Mouse (Mus musculus) cerebellum, postnatal 4 days (tissue): Measurements from ENCODE around the gene Gm11096.

Experiments
- DNase-seq, 2 experiments: peaks; one replicate each; pipeline ENCODE4 v3.0.0; 2022; ENCODE audit warnings: low spot score in 2 of 2, mixed read lengths in 1 of 2

Gm11096 gene

DNA sequence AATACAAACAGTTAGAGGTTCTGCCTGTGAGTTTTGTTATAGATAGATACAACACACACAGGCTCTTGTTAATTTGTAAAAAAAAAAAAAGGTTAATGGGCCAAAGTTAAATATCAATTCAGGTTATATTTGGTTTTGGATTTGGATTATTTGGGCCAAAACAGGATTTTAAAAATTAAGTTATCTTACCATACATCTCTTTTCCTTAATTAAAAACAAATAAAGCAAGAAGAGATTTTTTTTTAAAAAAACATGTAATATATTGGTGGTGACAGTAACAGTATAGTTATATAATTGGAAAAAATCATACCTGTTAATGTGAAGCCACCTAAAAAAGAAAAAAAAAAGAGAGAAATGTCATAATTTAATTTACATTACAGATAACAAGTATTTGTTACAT lies at the start of gene Gm11096:
Gene Gm11096 (plus strand): TSS at position 301 of the 400 bp plus-strand sequence.
- no peak for DNase-seq

DNA sequence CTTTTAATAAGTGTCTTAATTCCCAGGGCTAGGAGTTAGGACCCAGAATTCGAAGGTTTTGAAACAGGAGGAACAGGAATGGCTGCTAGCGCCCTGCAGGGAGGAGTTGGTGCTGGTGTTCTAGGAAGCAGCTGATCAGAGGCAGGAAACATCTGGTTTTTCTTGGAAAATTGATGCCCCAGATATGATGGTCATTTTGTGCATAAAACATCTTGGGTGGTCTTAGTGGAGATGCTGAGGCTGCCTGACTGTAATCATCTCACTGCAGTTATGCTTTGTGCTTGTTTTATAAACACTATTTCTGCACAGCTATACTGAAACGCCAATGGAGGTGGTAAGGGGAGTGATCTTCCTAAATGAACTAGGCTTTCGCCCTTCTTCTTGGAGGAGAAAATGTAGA lies 48.5 kb upstream of the Gm11096 start:
- DNase-seq, result no peak

DNA sequence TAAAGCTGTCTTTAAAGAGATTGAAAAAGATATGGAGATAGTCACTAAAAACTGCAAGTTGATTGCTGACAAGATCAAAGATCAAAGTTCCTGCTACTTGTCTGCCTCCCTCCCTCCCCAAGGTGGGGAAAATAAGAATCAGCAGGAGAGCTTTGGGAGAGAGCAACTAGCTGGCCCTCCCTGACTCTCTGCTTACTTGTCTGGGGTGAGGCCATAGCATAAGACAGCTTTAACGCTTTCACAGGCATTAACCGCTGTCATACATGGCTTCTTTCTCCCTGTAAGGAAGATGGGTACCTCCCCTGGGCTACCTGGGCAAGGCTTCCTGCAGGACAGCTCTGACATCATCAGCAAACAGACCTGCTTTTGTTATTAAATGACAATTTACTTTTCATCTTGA lies 47.4 kb upstream of the Gm11096 start:
- no peak for DNase-seq

DNA sequence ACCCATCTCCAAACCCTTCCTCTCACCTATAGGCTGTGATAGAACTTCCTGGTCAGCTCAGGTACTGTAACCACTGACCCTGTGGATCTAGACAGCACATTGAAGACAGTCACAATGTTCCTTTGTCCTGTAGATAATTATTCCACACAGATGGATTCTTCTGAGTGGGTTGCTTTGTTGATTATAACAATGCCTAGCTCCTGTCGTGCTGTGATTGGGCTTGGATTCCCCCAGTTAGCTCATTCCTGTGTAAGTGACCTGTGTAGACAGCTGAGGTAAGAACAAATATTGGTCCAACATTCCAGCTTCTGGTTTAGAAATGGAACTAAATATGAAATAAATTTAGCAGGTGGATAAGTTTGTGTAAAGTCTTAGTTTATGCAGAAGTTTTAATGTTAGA lies 44.1 kb upstream of the Gm11096 start:
- DNase-seq, result no peak

DNA sequence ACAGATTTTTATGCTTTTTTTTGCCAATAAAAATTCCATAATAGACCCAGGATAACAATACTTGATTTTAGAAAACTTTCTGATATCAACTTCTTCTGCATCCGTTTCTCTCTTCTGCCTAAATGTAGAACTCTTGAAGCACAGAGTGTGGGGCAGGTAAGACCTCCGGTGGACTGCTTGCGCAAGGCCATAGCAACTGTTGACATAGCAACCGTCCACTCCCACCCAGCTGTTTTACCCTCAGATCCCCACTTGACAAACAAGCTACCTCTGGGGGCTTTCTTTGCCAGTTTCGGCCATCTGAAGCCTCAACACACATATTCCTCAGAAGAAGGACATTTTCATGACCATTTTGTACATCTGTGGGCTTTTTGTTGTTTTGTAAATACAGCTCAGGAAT lies 41.2 kb upstream of the Gm11096 start:
- no peak for DNase-seq

DNA sequence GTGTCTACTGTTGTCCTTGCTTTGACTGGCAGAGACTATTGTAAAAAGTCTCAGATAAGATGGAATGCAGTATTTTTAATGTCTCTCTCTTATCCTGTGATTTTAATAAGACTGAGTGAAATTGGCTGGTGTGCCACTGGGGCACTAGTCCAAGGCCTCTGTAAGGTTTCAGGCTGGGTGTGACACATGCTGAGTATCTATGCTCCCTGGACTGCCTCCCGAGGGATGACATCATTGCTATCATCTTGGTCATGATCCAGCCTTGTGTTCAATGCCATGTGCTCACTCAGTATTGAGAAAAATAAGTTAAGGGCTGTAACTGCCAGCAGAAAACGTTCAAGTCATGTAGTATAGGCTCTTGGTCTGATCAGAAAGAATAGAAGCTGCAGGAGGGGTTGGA lies 38.9 kb upstream of the Gm11096 start:
- no peak for DNase-seq

DNA sequence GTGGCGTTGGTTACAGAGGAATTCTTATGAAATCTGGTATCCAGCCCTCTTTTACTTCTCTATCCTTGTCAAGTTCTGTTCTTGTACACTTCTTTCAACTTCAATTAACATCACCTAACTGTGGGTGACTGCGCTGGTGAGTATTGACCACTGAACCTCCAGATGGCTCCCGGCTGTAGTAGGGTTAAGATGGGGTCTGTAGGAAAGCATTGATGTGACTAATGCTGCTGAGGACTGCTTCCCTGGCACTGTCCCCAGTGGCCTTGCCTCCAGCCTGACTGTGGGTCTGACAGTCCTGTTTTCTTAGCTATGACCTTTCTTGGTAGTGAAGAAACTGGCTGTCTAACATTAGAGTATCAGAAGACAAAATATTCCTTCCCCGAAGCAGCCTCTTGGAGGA lies 38.4 kb upstream of the Gm11096 start:
- no peak for DNase-seq

DNA sequence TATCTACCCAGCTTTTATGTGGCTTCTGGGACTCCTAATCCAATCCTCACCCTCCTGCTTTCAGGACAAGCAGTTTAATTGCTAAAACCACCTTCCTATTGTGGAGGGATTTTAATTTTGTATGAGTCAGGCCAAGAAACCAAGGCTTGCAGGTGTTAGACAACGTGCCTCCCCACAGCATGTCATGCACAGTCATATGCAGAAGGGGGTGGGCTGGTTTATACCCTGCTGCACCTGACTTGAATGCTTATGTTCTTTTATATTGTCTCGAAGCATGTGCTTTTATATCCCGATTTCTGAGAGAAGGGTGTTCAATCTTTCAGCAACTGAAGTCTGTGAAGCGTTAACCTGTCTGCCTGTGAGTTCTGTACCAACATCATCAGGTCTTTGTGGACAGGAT lies 37.3 kb upstream of the Gm11096 start:
- no peak for DNase-seq

DNA sequence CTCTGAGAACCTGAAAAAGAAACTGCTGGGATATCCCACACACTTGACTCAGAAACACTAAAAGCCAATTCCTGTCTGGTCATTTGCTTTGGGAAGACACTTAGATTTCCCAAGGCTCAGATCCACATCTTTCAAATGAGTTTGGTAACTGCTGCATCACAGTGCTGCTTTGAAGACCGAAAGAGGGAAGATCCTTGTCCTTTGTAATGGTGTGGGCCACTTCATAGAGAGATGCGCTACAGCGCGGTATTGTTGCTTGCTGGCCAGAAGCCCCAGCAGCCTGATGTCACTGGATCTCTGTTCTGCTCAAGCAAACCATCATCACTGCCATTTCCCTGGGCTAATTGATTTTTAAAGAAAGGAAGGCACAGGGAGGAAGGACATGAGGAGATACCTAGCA lies 28.8 kb upstream of the Gm11096 start:
- no peak for DNase-seq

DNA sequence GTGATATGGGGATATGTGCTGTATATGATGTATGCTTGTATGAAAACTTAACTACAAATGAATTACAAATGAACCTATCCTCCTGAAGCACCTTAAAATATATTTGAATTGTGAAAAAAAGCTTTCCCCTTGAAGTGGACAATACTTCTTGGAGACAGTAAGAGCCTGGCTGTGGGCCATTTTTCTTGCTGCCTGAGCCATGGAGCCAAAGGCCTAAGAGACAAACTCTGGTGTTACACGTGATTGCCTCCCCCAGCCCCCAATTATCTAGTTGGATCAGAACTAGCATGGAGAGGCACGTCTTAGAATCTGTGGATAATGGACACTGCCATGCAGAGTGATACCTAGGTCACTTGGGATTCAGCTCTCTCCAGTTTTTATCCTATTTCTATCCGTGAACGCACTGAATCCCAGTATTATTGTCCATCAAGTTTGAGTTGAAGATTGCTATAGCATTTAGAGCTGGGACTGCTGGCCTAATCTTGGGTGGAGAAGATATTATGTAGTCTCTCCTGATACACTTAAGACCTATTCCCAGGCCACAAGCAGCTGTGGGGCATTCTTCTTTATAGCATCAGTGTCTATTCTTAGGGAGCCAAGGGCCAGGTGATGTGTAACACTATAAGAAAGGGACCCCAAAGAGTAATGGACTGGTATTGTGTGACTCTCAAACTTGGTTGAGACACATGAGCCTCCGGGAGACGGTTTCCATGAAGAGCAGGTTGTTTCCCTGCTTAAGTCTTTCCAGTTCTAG lies 25.0 kb upstream of the Gm11096 start:
- no peak for DNase-seq

DNA sequence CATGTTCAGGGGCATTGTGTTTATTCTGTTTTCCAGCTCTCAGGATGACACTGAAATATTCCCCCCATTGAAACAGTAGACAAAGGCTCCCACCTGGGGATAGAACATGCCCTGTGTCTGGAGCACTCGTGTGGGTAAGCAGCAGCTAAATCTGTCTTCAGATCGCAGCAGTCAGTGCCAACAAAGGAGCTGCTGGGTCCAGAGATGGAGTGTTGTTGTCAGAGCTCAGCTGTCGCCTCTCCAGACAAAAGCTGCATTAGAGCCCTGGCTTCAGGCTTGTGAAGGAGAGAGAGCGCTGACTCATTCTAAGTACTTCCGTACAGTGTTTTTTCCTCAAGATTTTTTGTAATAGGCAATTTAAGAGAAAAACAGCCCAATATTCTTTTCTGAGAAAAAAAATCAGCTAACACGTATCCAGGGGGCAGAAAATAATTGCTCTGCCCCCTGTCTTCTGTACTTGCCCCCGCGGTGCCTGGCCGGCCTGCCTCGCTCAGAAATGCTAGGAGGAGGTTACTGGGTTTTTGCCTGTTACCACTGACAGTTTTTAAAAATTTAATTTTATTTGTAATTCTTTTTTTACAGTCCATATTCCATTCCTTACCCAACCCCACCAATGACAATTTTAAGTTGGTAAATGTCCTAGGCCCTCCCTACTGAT lies 21.6 kb upstream of the Gm11096 start:
- DNase-seq, result no peak

DNA sequence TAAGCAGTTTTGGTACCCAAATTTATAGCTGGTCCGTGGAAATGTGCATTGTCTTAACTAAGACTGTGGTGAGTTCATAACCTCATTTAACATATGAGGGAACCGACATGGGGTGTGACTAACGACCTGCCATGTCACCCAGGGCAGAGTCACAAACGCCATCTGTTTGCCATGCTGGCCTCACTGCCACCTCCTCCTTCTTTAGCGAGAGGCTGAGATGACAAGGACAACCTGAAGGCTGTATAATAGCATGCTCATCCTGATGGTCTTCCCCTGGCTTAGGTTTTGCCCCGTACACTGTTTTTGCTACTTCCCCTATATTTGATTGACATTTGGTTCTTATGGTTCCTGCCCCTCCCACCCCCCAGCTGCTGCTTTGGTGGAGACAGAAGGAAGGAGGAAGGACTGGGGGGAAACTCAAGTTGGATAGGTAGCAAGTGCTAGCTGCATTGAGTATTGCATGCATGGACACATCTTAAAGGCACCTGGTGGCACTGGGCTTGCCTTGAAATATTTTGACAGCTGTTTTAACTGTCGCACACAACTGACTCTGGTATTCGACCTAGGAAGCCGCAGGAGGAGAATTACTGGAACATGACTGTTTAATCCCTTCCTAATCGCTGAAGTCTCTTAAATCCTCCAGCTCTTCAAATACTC lies 17.2 kb upstream of the Gm11096 start:
- no peak for DNase-seq

DNA sequence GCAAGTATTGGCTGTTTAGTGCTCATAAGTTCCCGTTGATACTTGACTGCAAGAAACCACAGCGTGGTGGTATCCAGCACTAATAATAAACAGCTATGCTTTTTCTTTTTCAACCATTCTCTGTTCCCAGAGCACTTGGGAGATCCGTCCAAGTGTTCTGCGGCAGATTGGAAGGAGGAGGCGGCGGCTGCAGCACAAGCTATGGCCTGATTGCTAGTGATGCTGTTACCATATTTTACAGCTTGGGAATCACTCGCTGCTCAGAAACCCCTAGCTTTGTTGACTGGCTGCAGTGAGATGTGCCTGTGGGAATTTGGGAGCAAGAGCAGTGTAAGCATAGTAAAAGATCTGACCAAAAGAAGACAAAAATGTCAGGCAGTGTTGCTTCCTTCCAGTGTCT lies 14.3 kb upstream of the Gm11096 start:
- DNase-seq, result no peak

DNA sequence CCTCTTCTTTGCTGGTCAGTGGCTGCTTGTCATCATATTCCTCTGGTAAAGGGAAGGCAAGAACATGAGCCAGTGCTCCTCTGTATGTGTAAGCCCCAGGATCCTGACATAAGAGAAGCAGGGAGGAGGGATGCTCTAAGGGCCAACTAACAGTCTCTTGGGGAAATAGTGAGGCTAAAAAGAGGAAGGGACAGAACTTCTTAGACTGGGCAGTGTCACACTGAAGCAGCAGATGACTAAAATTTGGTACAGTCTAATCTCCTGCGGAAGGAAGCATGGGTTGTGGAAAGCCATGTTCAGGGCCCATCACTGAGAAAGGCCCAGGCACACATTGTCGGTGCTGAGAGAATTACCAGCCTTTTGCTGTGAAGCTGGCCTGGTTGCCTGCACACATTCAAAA lies 8.8 kb upstream of the Gm11096 start:
- no peak for DNase-seq

DNA sequence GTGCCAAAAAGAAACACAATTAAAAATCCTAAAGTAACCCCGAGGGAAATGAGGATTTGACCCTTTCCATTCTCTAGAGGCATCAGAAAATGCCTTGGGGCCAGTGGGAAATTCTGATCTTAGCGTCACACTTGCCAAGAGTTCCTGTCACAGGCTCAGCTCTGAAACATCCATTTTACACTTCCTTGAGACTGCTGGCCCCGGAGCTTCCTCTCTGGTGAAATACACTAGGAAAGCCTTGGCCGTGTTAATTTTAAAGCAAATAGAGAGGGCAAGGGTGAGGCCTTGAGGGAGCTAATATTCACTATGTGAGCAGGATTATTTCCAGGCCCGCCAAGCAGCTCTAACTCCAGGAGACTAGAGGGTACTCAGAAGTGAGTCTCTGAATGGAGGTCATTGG lies 8.4 kb upstream of the Gm11096 start:
- DNase-seq, result no peak

DNA sequence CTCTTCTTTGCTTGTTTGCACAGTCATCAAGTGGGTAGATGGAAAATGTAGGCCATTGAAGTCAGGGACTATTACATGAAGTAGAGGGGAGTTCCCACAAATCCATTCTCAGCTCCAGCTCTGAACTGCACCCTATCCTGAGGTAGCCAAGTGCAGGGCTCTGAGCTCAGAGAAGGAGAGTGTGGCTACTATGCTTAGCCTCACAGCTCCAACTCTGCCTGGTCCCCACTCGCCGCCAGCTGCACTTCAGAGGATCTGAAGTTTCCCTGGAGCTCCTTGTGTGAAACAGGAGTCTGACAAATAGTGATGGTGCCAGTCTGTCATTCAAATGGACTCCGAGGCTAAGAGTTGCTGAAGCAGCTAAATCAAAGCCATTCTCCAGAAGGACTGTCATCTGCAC lies 13.7 kb downstream of the Gm11096 start:
- no peak for DNase-seq

DNA sequence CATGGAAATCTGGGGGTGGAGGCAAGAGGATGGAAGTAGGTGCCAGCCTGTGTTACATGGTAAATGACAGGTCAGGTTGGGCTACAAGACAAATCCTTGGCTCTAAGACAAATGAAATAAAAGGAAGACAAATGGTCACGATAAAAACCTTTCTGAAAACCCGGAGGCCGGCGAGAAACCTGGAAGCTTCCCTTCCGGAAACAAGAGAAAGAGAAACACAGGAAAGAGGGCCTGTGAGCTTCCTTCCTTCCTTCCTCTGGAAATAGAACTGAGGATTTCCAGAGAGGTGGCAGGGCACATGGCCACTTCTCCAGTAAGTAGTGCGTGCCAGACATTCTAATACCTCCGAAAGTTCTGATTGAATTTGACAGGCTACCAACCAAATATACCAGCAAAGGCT lies 14.4 kb downstream of the Gm11096 start:
- DNase-seq, result no peak

DNA sequence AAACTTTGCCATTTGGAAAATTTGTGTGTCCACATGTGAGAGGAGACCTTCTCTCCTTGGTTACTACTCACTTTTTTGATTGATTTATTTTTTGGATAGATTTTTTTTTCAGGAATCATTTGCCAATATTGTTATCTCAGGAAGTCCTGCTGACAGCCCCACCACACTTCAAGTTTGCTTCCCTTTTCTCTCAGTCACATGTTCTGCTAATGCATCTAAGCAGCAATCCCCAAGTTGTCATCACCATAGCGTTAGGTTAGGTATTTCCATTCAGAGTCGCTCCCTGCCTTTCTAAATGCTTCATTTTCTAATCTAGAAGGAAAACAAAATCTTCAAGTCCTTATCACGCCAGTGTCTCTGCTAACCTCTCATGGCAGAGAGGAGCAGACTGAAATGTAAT lies 17.8 kb downstream of the Gm11096 start:
- no peak for DNase-seq

DNA sequence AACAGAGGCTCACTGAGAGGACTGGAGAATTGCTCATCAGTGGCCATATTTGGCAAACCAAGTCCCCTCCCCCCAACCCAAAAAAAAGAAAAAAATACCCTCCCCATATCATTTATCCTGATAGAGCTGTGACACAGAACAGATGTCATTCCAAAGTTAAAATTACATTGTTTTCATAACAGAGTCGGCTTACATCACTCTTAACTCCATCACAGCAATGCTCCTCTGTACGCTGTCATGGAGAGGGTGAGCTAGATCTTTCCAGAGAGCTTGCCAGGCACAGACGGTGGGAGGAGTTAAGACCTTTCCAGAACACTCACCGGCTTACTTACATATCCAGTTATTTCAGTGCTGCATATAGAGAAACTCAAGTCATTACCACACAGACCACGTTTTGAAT lies 27.4 kb downstream of the Gm11096 start:
- DNase-seq, result no peak

DNA sequence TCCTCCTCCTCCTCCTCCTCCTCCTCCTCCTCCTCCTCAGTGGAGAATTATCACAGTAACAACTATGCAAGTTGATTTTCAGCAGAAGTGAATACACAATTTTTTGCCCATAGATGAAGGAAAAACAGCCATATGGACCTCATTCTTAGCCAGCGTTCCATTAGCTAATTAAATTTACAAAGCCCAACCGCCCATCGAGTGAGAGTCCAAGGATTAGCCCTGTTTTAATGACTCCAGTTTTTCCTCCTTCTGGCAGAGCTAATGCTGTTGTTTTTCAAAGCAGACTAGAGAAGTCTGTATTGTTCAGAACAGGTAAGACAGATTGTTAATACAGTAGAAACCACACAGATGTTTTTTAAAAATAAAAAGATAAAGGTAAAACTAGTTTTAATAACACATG lies 31.8 kb downstream of the Gm11096 start:
- no peak for DNase-seq

DNA sequence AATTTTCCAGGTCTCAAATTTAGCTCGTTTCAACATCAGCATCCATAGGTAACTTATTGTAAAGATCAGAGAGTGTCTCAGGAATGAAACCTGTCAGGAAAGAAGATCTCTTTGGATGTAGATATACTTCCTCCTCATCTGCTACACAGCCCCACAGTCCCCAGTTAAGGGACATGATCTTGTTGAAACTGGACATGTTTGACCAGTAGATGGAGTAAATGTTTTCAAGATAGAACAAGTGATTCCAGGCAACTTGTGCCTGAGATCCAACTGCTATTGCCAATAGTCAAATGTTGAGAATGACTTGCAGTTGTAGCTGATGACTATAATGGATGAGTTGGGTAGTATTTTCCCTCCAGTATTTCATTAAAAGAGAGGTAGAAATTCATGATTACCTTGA lies 35.9 kb downstream of the Gm11096 start:
- no peak for DNase-seq

DNA sequence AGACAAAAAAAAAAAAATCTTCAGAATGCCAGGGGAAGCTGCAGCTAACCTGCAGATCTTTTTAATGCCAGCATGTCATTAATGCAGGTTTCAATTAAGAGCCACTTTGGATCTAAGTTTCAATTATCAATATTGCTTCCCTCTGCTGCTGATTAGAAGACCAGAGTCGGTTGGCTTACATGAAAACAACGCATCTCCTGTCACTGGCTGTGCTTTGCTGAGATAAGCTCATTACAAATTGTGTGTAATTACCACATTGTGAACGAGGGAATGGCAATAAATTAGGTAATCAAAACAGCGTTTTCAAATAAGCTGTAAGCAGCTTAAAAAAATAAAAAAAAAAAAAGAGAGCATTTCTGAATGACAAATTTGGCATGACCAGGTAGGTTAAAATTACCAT lies 38.2 kb downstream of the Gm11096 start:
- DNase-seq, result no peak
